Mouse (Mus musculus) megakaryocyte, embryonic 14.5 days (primary cell): ENCODE measurements around the gene Zmat5.

Experiments
- FLI1 ChIP-seq: IDR thresholded peaks from 2 replicates; pipeline ENCODE4 v1.6.1; 2012; ENCODE audit warnings: low read length, inconsistent platforms, mixed read lengths
- GATA1 ChIP-seq: IDR thresholded peaks from 3 replicates; pipeline ENCODE4 v1.6.1; 2012; ENCODE audit warnings: mixed read lengths, low read length, inconsistent platforms, borderline replicate concordance

- no peak for TF ChIP-seq GATA1
- TF ChIP-seq FLI1: no peak
Measured at GRCm38 (mm10) chr11:4737682-4738081, 33.2 kb downstream of the Zmat5 start.
